Mouse (Mus musculus) C2C12 (cell line): Measurements from ENCODE around the gene Gm17949. TPM values are rescaled to one million over a fixed set of nuclear protein-coding genes. Genes with fewer than 3 reads are reported as not detected.

ENCODE experiments used
- H3K27me3 ChIP-seq: one replicate; pipeline ENCODE4 v1.6.1; 2011; ENCODE audit not compliant: control insufficient read depth, insufficient read depth, insufficient read length
- H3K36me3 ChIP-seq: one replicate; pipeline ENCODE4 v1.6.1; 2011; ENCODE audit not compliant: control insufficient read depth, insufficient read depth
- H3K4me3 ChIP-seq: one replicate; pipeline ENCODE4 v1.5.1; 2011; ENCODE audit warnings: mild to moderate bottlenecking, control low read depth; ENCODE audit not compliant: poor library complexity, insufficient read depth, severe bottlenecking
- H3K79me2 ChIP-seq: one replicate; pipeline ENCODE4 v1.6.1; 2011; ENCODE audit not compliant: control insufficient read depth, insufficient read depth
- H3K79me3 ChIP-seq: one replicate; pipeline ENCODE4 v1.6.1; 2011; ENCODE audit warnings: low read depth, control low read depth
- H3ac ChIP-seq: one replicate; pipeline ENCODE3; 2011; ENCODE audit warnings: low read depth; ENCODE audit not compliant: control insufficient read depth, insufficient read length
- CEBPB ChIP-seq: IDR thresholded peaks from one replicate; pipeline ENCODE4 v1.6.1; 2011; ENCODE audit warnings: low read depth, mild to moderate bottlenecking, control low read depth, moderate library complexity
- CTCF ChIP-seq: IDR thresholded peaks from one replicate; pipeline ENCODE4 v1.5.1; 2011; ENCODE audit not compliant: control insufficient read depth, insufficient read depth, insufficient read length
- FOSL1 ChIP-seq: IDR thresholded peaks from one replicate; pipeline ENCODE4 v1.8.0; 2011; ENCODE audit warnings: mild to moderate bottlenecking, low read length; ENCODE audit not compliant: poor library complexity, insufficient read depth, severe bottlenecking
- MAX ChIP-seq: IDR thresholded peaks from one replicate; pipeline ENCODE4 v1.6.1; 2011; ENCODE audit warnings: mild to moderate bottlenecking, control low read depth
- MYOD1 ChIP-seq: IDR thresholded peaks from one replicate; pipeline ENCODE4 v1.6.1; 2011; ENCODE audit warnings: low read depth; ENCODE audit not compliant: control insufficient read depth, insufficient read length
- MYOG ChIP-seq: IDR thresholded peaks from one replicate; pipeline ENCODE4 v1.6.1; 2011; ENCODE audit not compliant: control insufficient read depth, insufficient read length; ENCODE audit errors: extremely low read depth
- USF1 ChIP-seq: IDR thresholded peaks from one replicate; pipeline ENCODE4 v1.6.1; 2011; ENCODE audit warnings: low read depth, mild to moderate bottlenecking, control low read depth, moderate library complexity
- polyA plus RNA-seq: library from polyadenylated mRNA; unstranded; fragments of >200 nt; fragmentation: generic; extraction: Trizol; gene quantifications from one replicate; pipeline ENCODE4 v1.2.1, GENCODE M21; 2012; ENCODE audit warnings: missing spikeins

Gene Gm17949
- polyA plus RNA-seq, 1 experiment: not detected

GRCm38 (mm10) chr17:57029691-57030090 lies 18.4 kb downstream of the Gm17949 start:
- Histone ChIP-seq H3K36me3 (peaks cover 37% of the 10 kb centered on the region), H3K79me3 (peaks cover 39% of the 10 kb centered on the region), H3K79me2 (peaks cover 62% of the 10 kb centered on the region), H3K27me3 (no peaks in the 10 kb centered on the region), H3ac (peak overlapping the region; percentile 93), H3K4me3 (peak overlapping the region; percentile 93)
- TF ChIP-seq MYOG (no peak), MAX (no peak), CTCF (no peak), MYOD1 (no peak), USF1 (no peak), CEBPB (no peak), FOSL1 (no peak)

GRCm38 (mm10) chr17:57030931-57031660 lies 19.8 kb downstream of the Gm17949 start, which contains the start of gene Khsrp:
TSS of gene Khsrp (minus strand) at chr17:57031522.
- no peaks in the 10 kb centered on the region for H3K27me3 ChIP-seq
- H3K79me2 ChIP-seq: peaks cover 52% of the 10 kb centered on the region
- H3ac ChIP-seq: peak within 1 kb of the TSS; percentile 93
- peaks cover 23% of the 10 kb centered on the region for H3K36me3 ChIP-seq
- peaks cover 39% of the 10 kb centered on the region for H3K79me3 ChIP-seq
- peak within 1 kb of the TSS; percentile 93 for H3K4me3 ChIP-seq
- TF ChIP-seq USF1 (peak; percentile 64), CTCF (no peak)

- TF ChIP-seq MYOG (no peak), MAX (peak; percentile 31), CEBPB (no peak), CTCF (no peak), MYOD1 (no peak), USF1 (peak; percentile 99), FOSL1 (no peak)
- Histone ChIP-seq H3K36me3 (peaks cover 16% of the 10 kb centered on the region), H3K27me3 (peaks cover 2% of the 10 kb centered on the region), H3K4me3 (peak overlapping the region; percentile 29), H3K79me3 (peaks cover 39% of the 10 kb centered on the region), H3ac (peak overlapping the region; percentile 10), H3K79me2 (peaks cover 45% of the 10 kb centered on the region)
Observed at GRCm38 (mm10) chr17:57031661-57032420, 20.6 kb downstream of the Gm17949 start.

GRCm38 (mm10) chr17:57032854-57033253 lies 21.6 kb downstream of the Gm17949 start:
- TF ChIP-seq FOSL1 (no peak), MYOG (no peak), CTCF (no peak), CEBPB (no peak), MAX (no peak), MYOD1 (no peak), USF1 (no peak)
- H3K27me3 ChIP-seq: peaks cover 5% of the 10 kb centered on the region
- peaks cover 5% of the 10 kb centered on the region for H3K36me3 ChIP-seq
- H3ac ChIP-seq: no peak overlapping the region
- H3K4me3 ChIP-seq: no peak overlapping the region
- peaks cover 29% of the 10 kb centered on the region for H3K79me3 ChIP-seq
- peaks cover 34% of the 10 kb centered on the region for H3K79me2 ChIP-seq

- Histone ChIP-seq H3K79me2 (no peaks in the 10 kb centered on the region), H3K79me3 (no peaks in the 10 kb centered on the region), H3K4me3 (no peak overlapping the region), H3ac (no peak overlapping the region), H3K36me3 (no peaks in the 10 kb centered on the region), H3K27me3 (peaks cover 26% of the 10 kb centered on the region)
- no peak for TF ChIP-seq FOSL1
- TF ChIP-seq MYOD1: no peak
- TF ChIP-seq MAX: no peak
- TF ChIP-seq USF1: no peak
- TF ChIP-seq MYOG: no peak
- no peak for TF ChIP-seq CTCF
- TF ChIP-seq CEBPB: no peak
Observed at GRCm38 (mm10) chr17:57038978-57039377, 27.7 kb downstream of the Gm17949 start.
